Mouse (Mus musculus): ENCODE measurements around the gene Rnf183. TPM values are rescaled to one million over a fixed set of nuclear protein-coding genes. Genes with fewer than 3 reads are reported as not detected.

Gene Rnf183
- total and polyA plus RNA-seq, 3 experiments = 0.15 to 0.25 TPM; not detected in 1

Other genes with a start within 250 kb of the Rnf183 start
- gene Zfp37, start 204.2 kb downstream of the Rnf183 start, total RNA-seq (2012; rRNA removed) = not detected in 2 replicates
- gene Zfp37, start 204.2 kb downstream of the Rnf183 start, polyA plus RNA-seq (2012; ENCODE audit: insufficient read depth in 1 of 2, insufficient read length in 2 of 2, low read depth in 1 of 2, low replicate concordance in 2 of 2, missing spikeins in 1 of 2) = not detected
- gene Slc31a2, start 172.7 kb downstream of the Rnf183 start, total RNA-seq (2012; rRNA removed) = 0.08 TPM in 1 of 2 replicates, not detected in the other
- gene Slc31a2, start 172.7 kb downstream of the Rnf183 start, polyA plus RNA-seq (2012; ENCODE audit: insufficient read depth in 1 of 2, insufficient read length in 2 of 2, low read depth in 1 of 2, low replicate concordance in 2 of 2, missing spikeins in 1 of 2) = under 1 TPM in 1 of 2 experiments, not detected in 1; 0.25 TPM
- gene Fkbp15, start 74.7 kb downstream of the Rnf183 start, total RNA-seq (2012; rRNA removed) = 21.1 and 23.3 TPM in 2 replicates
- gene Fkbp15, start 74.7 kb downstream of the Rnf183 start, polyA plus RNA-seq (2012; ENCODE audit: insufficient read depth in 1 of 2, insufficient read length in 2 of 2, low read depth in 1 of 2, low replicate concordance in 2 of 2, missing spikeins in 1 of 2) = 10 to 100 TPM in 1 of 2 experiments, not detected in 1; 26.5 TPM
- 18.9 and 20.6 TPM in 2 replicates for gene Slc31a1, start 74.5 kb downstream of the Rnf183 start, total RNA-seq (2012; rRNA removed)
- 10 to 100 TPM; 37.5 to 46.5 TPM for gene Slc31a1, start 74.5 kb downstream of the Rnf183 start, polyA plus RNA-seq (2012; ENCODE audit: insufficient read depth in 1 of 2, insufficient read length in 2 of 2, low read depth in 1 of 2, low replicate concordance in 2 of 2, missing spikeins in 1 of 2)
- gene Cdc26, start 26.6 kb downstream of the Rnf183 start, total RNA-seq (2012; rRNA removed) = 80.9 and 81.4 TPM in 2 replicates
- 10 to 100 TPM in 1 of 2 experiments, not detected in 1; 80.4 TPM for gene Cdc26, start 26.6 kb downstream of the Rnf183 start, polyA plus RNA-seq (2012; ENCODE audit: insufficient read depth in 1 of 2, insufficient read length in 2 of 2, low read depth in 1 of 2, low replicate concordance in 2 of 2, missing spikeins in 1 of 2)
- 24.4 and 26.9 TPM in 2 replicates for gene Prpf4, start 26.5 kb downstream of the Rnf183 start, total RNA-seq (2012; rRNA removed)
- gene Prpf4, start 26.5 kb downstream of the Rnf183 start, polyA plus RNA-seq (2012; ENCODE audit: insufficient read depth in 1 of 2, insufficient read length in 2 of 2, low read depth in 1 of 2, low replicate concordance in 2 of 2, missing spikeins in 1 of 2) = 10 to 100 TPM in 1 of 2 experiments, not detected in 1; 37.9 TPM
- gene Wdr31, start 35.6 kb upstream of the Rnf183 start, total RNA-seq (2012; rRNA removed) = 0.85 and 1.9 TPM in 2 replicates
- gene Wdr31, start 35.6 kb upstream of the Rnf183 start, polyA plus RNA-seq (2012; ENCODE audit: insufficient read depth in 1 of 2, insufficient read length in 2 of 2, low read depth in 1 of 2, low replicate concordance in 2 of 2, missing spikeins in 1 of 2) = under 1 TPM in 1 of 2 experiments, not detected in 1; 0.91 TPM
- 0.13 and 0.19 TPM in 2 replicates for gene Bspry, start 44.8 kb upstream of the Rnf183 start, total RNA-seq (2012; rRNA removed)
- gene Bspry, start 44.8 kb upstream of the Rnf183 start, polyA plus RNA-seq (2012; ENCODE audit: insufficient read depth in 1 of 2, insufficient read length in 2 of 2, low read depth in 1 of 2, low replicate concordance in 2 of 2, missing spikeins in 1 of 2) = under 1 TPM in 1 of 2 experiments, not detected in 1; 0.50 TPM
- gene Hdhd3, start 68.2 kb upstream of the Rnf183 start, total RNA-seq (2012; rRNA removed) = 3.5 and 4.0 TPM in 2 replicates
- 1 to 10 TPM in 1 of 2 experiments, not detected in 1; 6.0 TPM for gene Hdhd3, start 68.2 kb upstream of the Rnf183 start, polyA plus RNA-seq (2012; ENCODE audit: insufficient read depth in 1 of 2, insufficient read length in 2 of 2, low read depth in 1 of 2, low replicate concordance in 2 of 2, missing spikeins in 1 of 2)
- 199 and 213 TPM in 2 replicates for gene Alad, start 84.7 kb upstream of the Rnf183 start, total RNA-seq (2012; rRNA removed)
- gene Alad, start 84.7 kb upstream of the Rnf183 start, polyA plus RNA-seq (2012; ENCODE audit: insufficient read depth in 1 of 2, insufficient read length in 2 of 2, low read depth in 1 of 2, low replicate concordance in 2 of 2, missing spikeins in 1 of 2) = 100 to 1,000 TPM in 1 of 2 experiments, not detected in 1; 386 TPM
- 51.4 and 63.6 TPM in 2 replicates for gene Pole3, start 89.8 kb upstream of the Rnf183 start, total RNA-seq (2012; rRNA removed)
- gene Pole3, start 89.8 kb upstream of the Rnf183 start, polyA plus RNA-seq (2012; ENCODE audit: insufficient read depth in 1 of 2, insufficient read length in 2 of 2, low read depth in 1 of 2, low replicate concordance in 2 of 2, missing spikeins in 1 of 2) = 100 to 1,000 TPM in 1 of 2 experiments, not detected in 1; 103 TPM
- gene 4933430I17Rik, start 90.1 kb upstream of the Rnf183 start, total RNA-seq (2012; rRNA removed) = 0.12 TPM in 1 of 2 replicates, not detected in the other
- gene 4933430I17Rik, start 90.1 kb upstream of the Rnf183 start, polyA plus RNA-seq (2012; ENCODE audit: insufficient read depth in 1 of 2, insufficient read length in 2 of 2, low read depth in 1 of 2, low replicate concordance in 2 of 2, missing spikeins in 1 of 2) = under 1 TPM in 1 of 2 experiments, not detected in 1; 0.43 TPM
- not detected in 2 replicates for gene Rgs3, start 124.6 kb upstream of the Rnf183 start, total RNA-seq (2012; rRNA removed)
- gene Rgs3, start 124.6 kb upstream of the Rnf183 start, polyA plus RNA-seq (2012; ENCODE audit: insufficient read depth in 1 of 2, insufficient read length in 2 of 2, low read depth in 1 of 2, low replicate concordance in 2 of 2, missing spikeins in 1 of 2) = not detected